ENCODE assay signal across 26 mouse cellular contexts in genomic region chr4:107763598-107763997, GRCm38 (mm10). TPM values are rescaled to one million over a fixed set of nuclear protein-coding genes. Genes with fewer than 3 reads are reported as not detected.
"Had no signal": no experiment of that assay in that cellular context is flagged by ENCODE, and none has a peak within 500 bp of the region (broad histone marks: within the 10 kb centered on the region; RNA-seq: fewer than 3 reads in every experiment).

No protein-coding gene starts in this region.

- ATAC-seq: hindbrain, embryonic 16.5 days; inflammation-experienced regulatory T-cells, adult 6 months; liver, embryonic 12.5 days had no signal

- H3K9me3 ChIP-seq: heart, embryonic 13.5 days; heart, embryonic 15.5 days; hindbrain, embryonic 12.5 days; limb, embryonic 10.5 days; limb, embryonic 12.5 days; liver, embryonic 12.5 days had no signal

- H3K4me3 ChIP-seq: heart, adult 2 months; heart, embryonic 13.5 days; heart, embryonic 15.5 days; hindbrain, embryonic 12.5 days; layer of hippocampus, adult 2 months; left cerebral cortex, adult 2 months; limb, embryonic 10.5 days; limb, embryonic 12.5 days; liver, embryonic 12.5 days had no signal

- H3K4me2 ChIP-seq: heart, embryonic 11.5 days; heart, embryonic 13.5 days; heart, embryonic 15.5 days; hindbrain, embryonic 12.5 days; hindbrain, embryonic 14.5 days; limb, embryonic 12.5 days; liver, embryonic 12.5 days had no signal

- H3K36me3 ChIP-seq: heart, embryonic 13.5 days; heart, embryonic 15.5 days; hindbrain, embryonic 12.5 days; limb, embryonic 10.5 days; limb, embryonic 12.5 days; liver, embryonic 12.5 days had no signal

- DNase-seq: gastrocnemius, postnatal 14 days; gastrocnemius, postnatal 36 days; heart, adult 11 months; heart, adult 2 months; heart, postnatal 14 days; heart, postnatal 36 days; kidney, adult 18-20 months; kidney, adult 8-10 months; kidney, postnatal 10 days; kidney, postnatal 25 days; kidney, postnatal 4 days; liver had no signal

- H3K9ac ChIP-seq: heart, embryonic 13.5 days; heart, embryonic 15.5 days; hindbrain, embryonic 12.5 days; hindbrain, embryonic 14.5 days; limb, embryonic 12.5 days; liver, embryonic 12.5 days; liver, embryonic 14.5 days had no signal

- H3K27ac ChIP-seq: heart, adult 2 months; heart, embryonic 13.5 days; heart, embryonic 15.5 days; hindbrain, embryonic 12.5 days; hindbrain, embryonic 14.5 days; layer of hippocampus, adult 2 months; left cerebral cortex, adult 2 months; limb, embryonic 10.5 days; limb, embryonic 12.5 days; liver, embryonic 12.5 days; liver, embryonic 14.5 days had no signal

- H3K4me1 ChIP-seq: heart, embryonic 13.5 days; heart, embryonic 15.5 days; liver, embryonic 12.5 days had no signal

RNA-seq across cellular contexts. Expression of gene Lrp8, which starts 38.5 kb away (rescaled TPM):
- total RNA-seq: gastrocnemius, adult 8-10 months had no signal
